Mouse (Mus musculus) intestine, embryonic 16.5 days (tissue): ENCODE measurements at regions not wholly inside any gene's neighbourhood (a gene's known extent, or its start where the extent isn't known, plus 50 kb on each side); places are given as distances from the start of the nearest gene placed in this dataset.
A peak's percentile ranks its signal among the peaks of the same experiment; 100 is the strongest.

ENCODE experiments used
- ATAC-seq: fragments of 200-750 bp; cut with Nextera tagmentation; 2 replicates; pipeline ENCODE4 v1.8.0; 2017; ENCODE audit warnings: moderate TSS enrichment, moderate library complexity
- H3K27ac ChIP-seq: fragments of 300-500 bp; sonication (generic); 2 replicates; pipeline ENCODE4 v1.5.1; 2014; ENCODE audit warnings: mild to moderate bottlenecking, low read length
- H3K27me3 ChIP-seq: fragments of 300-500 bp; sonication (generic); replicated peaks from 2 replicates; pipeline ENCODE4 v1.6.1; 2014; ENCODE audit warnings: low read length, control low read depth, mixed read lengths; ENCODE audit not compliant: control insufficient read depth, insufficient read depth
- H3K36me3 ChIP-seq: fragments of 300-500 bp; sonication (generic); 2 replicates; pipeline ENCODE4 v1.6.1; 2014; ENCODE audit warnings: low read length, control low read depth; ENCODE audit not compliant: control insufficient read depth, insufficient read depth
- H3K4me1 ChIP-seq: fragments of 300-500 bp; sonication (generic); 2 replicates; pipeline ENCODE4 v1.6.1; 2014; ENCODE audit warnings: low read length, control low read depth, mixed read lengths; ENCODE audit not compliant: control insufficient read depth, insufficient read depth
- H3K4me2 ChIP-seq: fragments of 300-500 bp; sonication (generic); 2 replicates; pipeline ENCODE4 v1.6.1; 2014; ENCODE audit warnings: low read depth, low read length, control low read depth
- H3K4me3 ChIP-seq: fragments of 300-500 bp; sonication (generic); 2 replicates; pipeline ENCODE4 v1.5.1; 2014; ENCODE audit warnings: mild to moderate bottlenecking, low read length
- H3K9ac ChIP-seq: fragments of 300-500 bp; sonication (generic); 2 replicates; pipeline ENCODE4 v1.6.1; 2014; ENCODE audit warnings: low read depth, low read length
- H3K9me3 ChIP-seq: fragments of 300-500 bp; sonication (generic); 2 replicates; pipeline ENCODE4 v1.6.1; 2016; ENCODE audit warnings: low read length, control low read depth; ENCODE audit not compliant: control insufficient read depth
- WGBS: fragments of 180-500 bp; shearing (Covaris S2); extraction: QIAGEN DNeasy Blood & Tissue Kit; methylation state at CpG from one replicate; pipeline ENCODE4 v1.1.7; 2014; 5-methylcytosine and 5-hydroxymethylcytosine counted together

DNA sequence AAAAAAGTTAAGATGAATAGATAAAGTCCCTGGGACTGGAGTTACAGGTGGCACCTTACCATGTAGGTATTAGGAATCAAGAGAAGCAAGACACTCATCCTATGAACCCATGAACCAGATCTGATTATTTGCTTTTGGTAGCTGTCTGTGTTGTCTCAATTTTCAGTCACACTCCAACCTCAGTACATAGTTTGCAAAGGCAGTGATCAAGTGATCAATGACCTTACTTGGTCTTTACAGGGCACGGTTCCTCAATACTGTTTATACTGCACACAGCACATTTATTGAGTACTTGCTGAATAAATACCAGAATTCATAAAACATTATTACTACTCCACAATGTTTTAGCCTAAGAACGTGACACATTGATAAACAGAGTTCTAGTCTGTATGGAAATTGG lies 346.7 kb upstream of the Mpdz start:
- no peak overlapping the region for H3K4me2 ChIP-seq
- no peaks in the 10 kb centered on the region for H3K4me1 ChIP-seq
- H3K9me3 ChIP-seq: no peaks in the 10 kb centered on the region
- H3K36me3 ChIP-seq: no peaks in the 10 kb centered on the region
- ATAC-seq: no peak
- H3K27me3 ChIP-seq: no peaks in the 10 kb centered on the region
- H3K27ac ChIP-seq: no peak overlapping the region
- no peak overlapping the region for H3K9ac ChIP-seq
- no peak overlapping the region for H3K4me3 ChIP-seq
- WGBS: 69% methylated on average over 2 of the region's 2 CpGs

DNA sequence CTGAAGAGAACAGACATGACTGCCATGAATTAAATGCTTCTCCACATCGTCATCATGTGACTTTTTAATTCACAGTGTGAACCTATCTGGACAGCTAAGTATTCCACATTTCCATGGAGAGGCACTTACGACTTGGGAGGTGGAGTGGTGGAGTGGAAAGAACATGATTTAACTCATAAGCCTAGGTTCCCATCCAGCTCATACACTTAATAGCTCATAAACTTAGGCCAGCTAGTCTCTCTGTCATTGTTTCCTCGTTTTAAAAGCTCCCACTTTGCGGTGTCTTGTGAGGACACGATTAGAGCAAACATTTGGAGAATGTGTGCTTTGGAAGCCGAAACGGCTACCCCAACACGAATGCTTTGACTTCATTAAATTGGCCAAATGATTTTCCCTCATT lies 346.0 kb upstream of the Mpdz start:
- ATAC-seq: no peak
- Histone ChIP-seq H3K27me3 (no peaks in the 10 kb centered on the region), H3K27ac (no peak overlapping the region), H3K9me3 (no peaks in the 10 kb centered on the region), H3K4me3 (no peak overlapping the region), H3K9ac (no peak overlapping the region), H3K4me2 (no peak overlapping the region), H3K36me3 (no peaks in the 10 kb centered on the region), H3K4me1 (no peaks in the 10 kb centered on the region)
- WGBS: 71% methylated on average over 8 of the region's 8 CpGs

GRCm38 (mm10) chr4:81781971-81782370 lies 339.4 kb upstream of the Mpdz start:
- no peaks in the 10 kb centered on the region for H3K27me3 ChIP-seq
- no peak overlapping the region for H3K27ac ChIP-seq
- H3K4me1 ChIP-seq: no peaks in the 10 kb centered on the region
- no peak overlapping the region for H3K4me2 ChIP-seq
- H3K36me3 ChIP-seq: no peaks in the 10 kb centered on the region
- ATAC-seq: no peak
- no peak overlapping the region for H3K9ac ChIP-seq
- no peaks in the 10 kb centered on the region for H3K9me3 ChIP-seq
- 84% methylated on average over 1 of the region's 1 CpGs for WGBS
- H3K4me3 ChIP-seq: no peak overlapping the region

GRCm38 (mm10) chr4:81766705-81767104 lies 324.1 kb upstream of the Mpdz start:
- 54% methylated on average over 5 of the region's 5 CpGs for WGBS

GRCm38 (mm10) chr4:81764026-81764867 lies 321.6 kb upstream of the Mpdz start:
- peak overlapping the region; percentile 26; the same call in 1 of the 2 replicates for H3K9ac ChIP-seq
- no peaks in the 10 kb centered on the region for H3K9me3 ChIP-seq
- 36% methylated on average over 11 of the region's 11 CpGs for WGBS
- H3K27me3 ChIP-seq: no peaks in the 10 kb centered on the region
- H3K4me3 ChIP-seq: no peak overlapping the region
- no peaks in the 10 kb centered on the region for H3K36me3 ChIP-seq
- peaks cover 7% of the 10 kb centered on the region for H3K4me1 ChIP-seq
- H3K4me2 ChIP-seq: peak overlapping the region; percentile 28; the same call in 1 of the 2 replicates
- H3K27ac ChIP-seq: no peak overlapping the region
- ATAC-seq: peak; percentile 64

More at GRCm38 (mm10) chr4:81766705-81767104, 324.1 kb upstream of the Mpdz start:
- Histone ChIP-seq H3K4me3 (no peak overlapping the region), H3K9ac (no peak overlapping the region), H3K9me3 (no peaks in the 10 kb centered on the region), H3K4me2 (no peak overlapping the region), H3K27ac (no peak overlapping the region), H3K4me1 (peaks cover 7% of the 10 kb centered on the region), H3K27me3 (no peaks in the 10 kb centered on the region), H3K36me3 (no peaks in the 10 kb centered on the region)
- no peak for ATAC-seq

DNA sequence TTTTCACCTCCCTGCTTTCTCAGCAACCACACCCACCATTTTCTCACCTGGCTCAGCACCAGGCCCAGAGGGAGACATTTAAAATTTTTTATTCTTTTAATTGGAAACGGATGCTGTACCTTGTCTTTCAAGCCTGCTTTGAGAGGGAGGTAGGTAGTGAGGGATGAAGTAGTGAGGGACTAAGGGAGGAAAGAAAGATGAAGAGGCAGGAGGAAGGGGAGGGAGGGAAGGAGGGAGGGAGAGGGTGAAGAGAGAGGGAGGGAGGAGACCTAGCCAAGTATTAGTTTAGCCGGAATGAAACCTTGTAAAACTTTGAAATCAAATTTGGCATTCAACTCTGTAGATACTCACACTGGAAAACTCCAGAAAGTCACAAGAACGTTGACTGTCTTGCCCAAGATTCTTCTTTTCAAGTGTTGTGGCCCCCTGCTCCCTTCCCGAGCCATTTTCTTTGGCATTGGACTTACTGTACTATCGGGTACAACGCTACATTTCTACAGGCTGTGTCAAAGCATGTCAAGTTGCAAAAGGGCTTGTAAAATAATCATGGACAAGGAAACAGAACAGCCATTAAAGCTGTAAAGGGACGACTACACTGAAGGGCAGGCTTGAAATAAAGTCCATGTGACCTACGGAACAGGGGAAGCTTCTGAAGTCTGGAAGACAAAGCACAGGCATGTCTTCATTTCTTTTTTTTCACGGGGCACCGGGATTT lies 320.9 kb upstream of the Mpdz start:
- 49% methylated on average over 10 of the region's 10 CpGs for WGBS
- no peaks in the 10 kb centered on the region for H3K36me3 ChIP-seq
- peaks cover 7% of the 10 kb centered on the region for H3K4me1 ChIP-seq
- 0 out of 2 replicates have a peak overlapping the region, but pooled peaks have one; percentile 28 for H3K4me2 ChIP-seq
- H3K27me3 ChIP-seq: no peaks in the 10 kb centered on the region
- no peaks in the 10 kb centered on the region for H3K9me3 ChIP-seq
- no peak overlapping the region for H3K27ac ChIP-seq
- no peak overlapping the region for H3K4me3 ChIP-seq
- peak overlapping the region; percentile 26; the same call in 1 of the 2 replicates for H3K9ac ChIP-seq
- peak; percentile 74 for ATAC-seq

- 0 out of 2 replicates have a peak overlapping the region, but pooled peaks have one; percentile 6 for H3K9ac ChIP-seq
- H3K4me2 ChIP-seq: no peak overlapping the region
- no peak for ATAC-seq
- H3K9me3 ChIP-seq: no peaks in the 10 kb centered on the region
- 49% methylated on average over 11 of the region's 11 CpGs for WGBS
- H3K36me3 ChIP-seq: no peaks in the 10 kb centered on the region
- no peak overlapping the region for H3K27ac ChIP-seq
- H3K4me3 ChIP-seq: no peak overlapping the region
- no peaks in the 10 kb centered on the region for H3K27me3 ChIP-seq
- H3K4me1 ChIP-seq: peaks cover 7% of the 10 kb centered on the region
These were observed 320.1 kb upstream of the Mpdz start for GRCm38 (mm10) chr4:81762592-81763229.

GRCm38 (mm10) chr4:81757905-81758304 lies 315.3 kb upstream of the Mpdz start:
- Histone ChIP-seq H3K27me3 (no peaks in the 10 kb centered on the region), H3K4me1 (no peaks in the 10 kb centered on the region), H3K27ac (no peak overlapping the region), H3K9me3 (no peaks in the 10 kb centered on the region), H3K4me3 (no peak overlapping the region), H3K4me2 (no peak overlapping the region), H3K9ac (no peak overlapping the region), H3K36me3 (no peaks in the 10 kb centered on the region)
- 52% methylated on average over 1 of the region's 1 CpGs for WGBS
- ATAC-seq: no peak
